Mouse (Mus musculus) lung, embryonic 16.5 days (tissue): ENCODE measurements around the gene Rplp0. TPM values are rescaled to one million over a fixed set of nuclear protein-coding genes. Genes with fewer than 3 reads are reported as not detected.

Source experiments
- ATAC-seq: fragments of 200-750 bp; cut with Nextera tagmentation; 2 replicates; pipeline ENCODE4 v1.8.0; 2017; ENCODE audit warnings: low read depth, mild to moderate bottlenecking, moderate library complexity
- H3K27ac ChIP-seq: fragments of 300-500 bp; sonication (generic); 2 replicates; pipeline ENCODE4 v1.5.1; 2014; ENCODE audit warnings: mild to moderate bottlenecking, control low read depth, low read length
- H3K27me3 ChIP-seq: fragments of 300-500 bp; sonication (generic); 2 replicates; pipeline ENCODE4 v1.6.1; 2014; ENCODE audit warnings: low read depth, low read length, mixed read lengths; ENCODE audit not compliant: control insufficient read depth, insufficient read depth
- H3K36me3 ChIP-seq: fragments of 300-500 bp; sonication (generic); 2 replicates; pipeline ENCODE4 v1.6.1; 2014; ENCODE audit warnings: low read length; ENCODE audit not compliant: control insufficient read depth, insufficient read depth
- H3K4me1 ChIP-seq: fragments of 300-500 bp; sonication (generic); replicated peaks from 2 replicates; pipeline ENCODE4 v1.6.1; 2014; ENCODE audit warnings: low read length, mixed read lengths; ENCODE audit not compliant: control insufficient read depth, insufficient read depth
- H3K4me2 ChIP-seq: fragments of 300-500 bp; sonication (generic); 2 replicates; pipeline ENCODE4 v1.6.1; 2014; ENCODE audit warnings: low read depth, low read length, control low read depth
- H3K4me3 ChIP-seq: fragments of 300-500 bp; sonication (generic); 2 replicates; pipeline ENCODE4 v1.5.1; 2014; ENCODE audit warnings: mild to moderate bottlenecking, low read length, control low read depth
- H3K9ac ChIP-seq: fragments of 300-500 bp; sonication (generic); 2 replicates; pipeline ENCODE4 v1.6.1; 2014; ENCODE audit warnings: low read length, control low read depth
- H3K9me3 ChIP-seq: fragments of 300-500 bp; sonication (generic); 2 replicates; pipeline ENCODE4 v1.6.1; 2016; ENCODE audit warnings: low read length; ENCODE audit not compliant: control insufficient read depth
- WGBS: fragments of 180-500 bp; shearing (Covaris S2); extraction: QIAGEN DNeasy Blood & Tissue Kit; methylation state at CpG from one replicate; pipeline ENCODE4 v1.1.7; 2014; 5-methylcytosine and 5-hydroxymethylcytosine counted together
- polyA plus RNA-seq: library from polyadenylated mRNA; unstranded; fragments of >200 nt; fragmentation: Nextera tagmentation; extraction: Ambion mirVana; gene quantifications from 2 replicates; pipeline ENCODE4 v1.2.1, GENCODE M21; 2015

Rplp0 gene
- polyA plus RNA-seq, 1 experiment from 2014 or later = 1,507 TPM

DNA sequence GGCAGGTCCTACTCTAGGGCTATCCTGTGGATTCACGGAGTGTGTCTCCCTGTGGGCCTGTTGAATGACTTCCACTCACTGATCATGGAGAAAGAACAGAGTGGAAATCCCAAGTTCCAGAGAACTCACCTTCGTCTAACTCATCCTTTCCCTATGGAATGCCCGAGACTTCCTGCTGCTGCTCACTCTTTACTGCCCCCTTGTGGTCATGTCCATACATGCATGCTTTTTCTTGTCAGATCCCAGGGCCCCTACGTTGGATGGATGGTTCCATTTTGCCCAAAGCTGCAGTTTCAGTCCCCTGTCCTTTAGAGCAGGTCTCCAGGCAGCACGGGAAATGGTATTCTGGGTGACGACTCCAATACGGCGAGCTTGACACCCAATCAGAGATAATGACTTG, 3.0 kb upstream of the Rplp0 start:
- Histone ChIP-seq H3K27ac (no peak overlapping the region), H3K4me3 (no peak overlapping the region), H3K9me3 (no peaks in the 10 kb centered on the region), H3K27me3 (no peaks in the 10 kb centered on the region), H3K4me2 (no peak overlapping the region), H3K4me1 (peaks cover 10% of the 10 kb centered on the region), H3K36me3 (peaks cover 28% of the 10 kb centered on the region), H3K9ac (no peak overlapping the region)
- ATAC-seq = no peak
- 7% methylated on average over 8 of the region's 8 CpGs for WGBS

DNA sequence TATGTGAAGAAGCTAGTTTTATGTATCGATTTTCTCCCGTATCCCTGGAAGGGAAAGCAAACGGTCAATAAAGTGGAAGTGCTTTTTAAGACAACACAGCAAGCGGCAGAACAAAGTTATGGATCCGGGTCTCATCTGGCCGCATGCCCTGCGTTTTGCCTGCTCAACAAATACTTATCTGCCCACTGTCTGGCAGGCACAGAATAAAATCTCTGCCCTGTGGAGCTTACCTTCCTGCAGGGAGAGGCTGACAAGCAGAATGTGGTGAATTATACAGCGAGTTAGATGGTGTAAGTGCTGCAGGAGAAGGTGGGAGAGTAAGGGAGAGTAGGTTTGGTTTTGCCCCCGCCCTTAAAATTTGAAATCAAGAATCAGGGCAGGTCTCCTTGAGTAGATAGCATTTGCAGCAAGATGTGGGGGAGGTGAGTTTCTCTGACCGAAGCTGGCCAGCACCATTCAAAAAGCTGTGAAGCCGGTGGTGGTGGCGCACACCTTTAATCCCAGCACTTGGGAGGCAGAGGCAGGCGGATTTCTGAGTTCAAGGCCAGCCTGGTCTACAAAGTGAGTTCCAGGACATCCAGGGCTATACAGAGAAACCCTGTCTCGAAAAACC, 979 bp upstream of the Rplp0 start:
- H3K36me3 ChIP-seq = peaks cover 37% of the 10 kb centered on the region
- no peak overlapping the region for H3K9ac ChIP-seq
- no peak overlapping the region for H3K4me3 ChIP-seq
- H3K4me2 ChIP-seq = no peak overlapping the region
- H3K27ac ChIP-seq = no peak overlapping the region
- WGBS = 92% methylated on average over 14 of the region's 14 CpGs
- peaks cover 12% of the 10 kb centered on the region for H3K4me1 ChIP-seq
- ATAC-seq = no peak
- H3K27me3 ChIP-seq = no peaks in the 10 kb centered on the region
- no peaks in the 10 kb centered on the region for H3K9me3 ChIP-seq

DNA sequence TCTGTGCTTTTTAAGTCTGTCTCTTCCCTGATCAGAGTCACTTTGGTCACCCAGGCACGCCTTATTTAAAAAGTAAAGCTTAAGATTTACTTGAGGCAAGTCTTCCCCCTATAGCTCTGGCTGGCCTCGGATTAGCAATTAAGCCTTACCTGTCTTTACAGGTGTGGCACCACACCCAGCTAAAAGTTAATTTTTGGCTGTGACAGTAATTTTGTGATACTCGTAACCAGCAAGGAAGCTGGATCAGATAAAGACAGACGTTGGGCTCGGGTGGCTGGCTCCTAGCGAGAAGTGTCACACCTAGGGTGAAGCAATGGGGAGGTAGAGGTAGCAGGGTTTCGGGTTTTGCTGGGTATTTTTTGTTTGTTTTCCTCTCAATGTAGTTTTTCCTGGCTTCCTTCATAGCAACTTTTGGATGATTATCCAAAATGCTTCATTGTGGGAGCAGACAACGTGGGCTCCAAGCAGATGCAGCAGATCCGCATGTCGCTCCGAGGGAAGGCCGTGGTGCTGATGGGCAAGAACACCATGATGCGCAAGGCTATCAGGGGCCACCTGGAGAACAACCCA, 1.2 kb downstream of the Rplp0 start:
- H3K36me3 ChIP-seq = peaks cover 29% of the 10 kb centered on the region
- WGBS = 27% methylated on average over 13 of the region's 13 CpGs
- H3K4me3 ChIP-seq = peak overlapping the region; percentile 88
- H3K4me1 ChIP-seq = peaks cover 17% of the 10 kb centered on the region
- ATAC-seq = no peak
- H3K9me3 ChIP-seq = no peaks in the 10 kb centered on the region
- H3K27ac ChIP-seq = 0 out of 2 replicates have a peak overlapping the region, but pooled peaks have one; percentile 31
- peak overlapping the region; percentile 98 for H3K9ac ChIP-seq
- peak overlapping the region; percentile 92 for H3K4me2 ChIP-seq
- H3K27me3 ChIP-seq = no peaks in the 10 kb centered on the region

DNA sequence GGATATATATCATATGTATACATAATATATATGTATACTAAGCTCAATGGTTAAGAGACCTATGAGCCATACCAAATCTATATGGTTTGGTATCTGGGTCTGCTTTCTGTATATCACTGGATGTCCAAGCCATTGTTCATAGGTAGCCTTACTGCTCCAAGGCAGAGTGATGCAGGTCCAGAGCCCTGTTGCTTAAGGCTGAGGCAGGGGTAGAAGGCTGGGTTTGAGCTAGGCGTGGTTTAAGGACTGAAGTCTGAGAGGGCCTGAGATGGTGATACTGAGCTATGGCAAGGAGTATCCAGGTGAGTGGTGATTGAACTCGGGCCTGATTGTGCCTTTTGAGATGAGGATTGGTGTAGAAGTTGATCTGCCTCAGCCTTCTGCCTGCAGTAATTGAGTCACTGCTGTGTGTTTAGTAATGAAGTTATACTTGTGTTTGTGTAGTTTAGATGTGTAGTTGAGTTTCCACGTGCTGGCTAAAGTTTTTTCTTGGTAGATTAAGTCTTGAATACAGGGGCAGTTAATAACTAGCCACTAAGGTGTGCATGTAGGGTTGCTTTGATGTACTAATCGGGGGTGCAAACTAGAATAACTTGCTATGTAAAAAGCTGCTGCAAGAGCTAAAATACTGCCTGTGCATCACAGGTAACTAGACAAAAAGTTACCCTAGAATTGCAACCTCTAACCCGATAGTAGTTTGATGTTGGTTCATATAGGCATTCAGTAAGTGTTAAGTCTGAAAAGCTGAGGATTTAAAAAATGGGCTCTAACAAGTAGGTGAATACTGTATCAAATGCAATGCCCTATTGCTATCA, 4.7 kb downstream of the Rplp0 start:
- 38% methylated on average over 5 of the region's 5 CpGs for WGBS
- Histone ChIP-seq H3K9me3 (no peaks in the 10 kb centered on the region), H3K36me3 (peaks cover 29% of the 10 kb centered on the region), H3K4me1 (peaks cover 32% of the 10 kb centered on the region), H3K9ac (peak overlapping the region; percentile 97), H3K27me3 (no peaks in the 10 kb centered on the region), H3K4me3 (no peak overlapping the region), H3K27ac (no peak overlapping the region; the same call in 1 of the 2 replicates), H3K4me2 (no peak overlapping the region)
- no peak for ATAC-seq

DNA sequence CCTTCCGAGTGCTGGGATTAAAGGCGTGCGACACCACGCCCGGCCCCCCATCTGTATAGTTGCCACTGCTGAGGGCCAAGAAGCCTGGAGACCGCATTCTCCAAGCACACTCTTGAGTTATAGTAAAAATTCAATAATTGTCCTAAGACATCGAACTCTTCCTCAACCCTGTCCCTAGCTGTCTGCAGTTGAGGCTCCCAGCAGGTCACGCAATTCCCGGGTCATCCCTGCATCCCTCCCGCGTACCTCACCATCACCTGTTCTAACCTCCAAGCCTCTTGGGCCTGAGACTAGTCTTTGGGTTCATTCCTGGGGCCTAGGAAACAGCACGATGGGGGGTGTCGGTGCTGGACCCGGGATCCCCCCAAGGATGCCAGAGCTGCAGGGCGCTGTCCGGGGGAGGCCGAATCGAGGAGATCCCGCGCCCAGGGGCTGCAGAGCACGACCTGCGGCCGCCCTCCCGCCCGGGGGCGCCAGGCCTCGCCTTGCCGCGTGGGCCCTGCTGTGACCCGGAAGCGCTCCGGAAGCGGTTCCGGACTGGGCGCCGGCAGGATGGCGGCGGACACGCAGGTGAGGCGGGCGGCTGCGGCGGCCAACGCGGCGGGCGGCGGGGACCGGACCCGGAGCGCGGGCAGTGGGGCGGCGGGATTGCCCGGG, 5.6 kb downstream of the Rplp0 start, which contains the start of gene Gcn1l1:
Gene Gcn1l1 (plus strand): TSS at position 518 of the 657 bp plus-strand sequence.
- no peaks in the 10 kb centered on the region for H3K27me3 ChIP-seq
- 3% methylated on average over 42 of the region's 55 CpGs for WGBS
- peak; percentile 90 for ATAC-seq
- peak within 1 kb of the TSS; percentile 74 for H3K4me2 ChIP-seq
- H3K4me1 ChIP-seq = peaks cover 36% of the 10 kb centered on the region
- peak within 1 kb of the TSS; percentile 89 for H3K4me3 ChIP-seq
- H3K27ac ChIP-seq = peak within 1 kb of the TSS; percentile 48
- no peaks in the 10 kb centered on the region for H3K9me3 ChIP-seq
- peaks cover 29% of the 10 kb centered on the region for H3K36me3 ChIP-seq
- peak within 1 kb of the TSS; percentile 97 for H3K9ac ChIP-seq

DNA sequence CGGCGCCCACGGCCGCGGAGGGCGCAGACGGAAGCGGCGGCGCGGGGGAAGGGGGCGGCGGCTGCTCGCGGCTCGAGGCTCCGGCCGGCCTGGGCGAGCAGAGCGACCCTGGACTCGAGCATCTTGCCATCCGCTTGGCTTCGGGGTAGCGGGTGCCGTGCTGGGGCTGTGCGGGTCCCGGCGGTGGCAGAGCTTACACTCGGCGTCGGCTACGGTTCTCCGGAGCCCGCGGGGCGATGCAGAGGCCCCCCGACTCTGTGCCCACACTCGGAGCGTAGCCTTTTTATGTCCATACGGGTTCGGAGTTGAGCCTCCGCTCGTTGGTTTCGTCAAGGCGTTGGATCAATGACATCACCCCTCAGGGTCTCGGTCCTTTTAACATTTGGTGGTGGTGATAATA, 6.1 kb downstream of the Rplp0 start:
- Histone ChIP-seq H3K27ac (peak overlapping the region; percentile 48), H3K4me2 (peak overlapping the region; percentile 74), H3K36me3 (peaks cover 28% of the 10 kb centered on the region), H3K9ac (peak overlapping the region; percentile 97), H3K9me3 (no peaks in the 10 kb centered on the region), H3K27me3 (no peaks in the 10 kb centered on the region), H3K4me1 (peaks cover 33% of the 10 kb centered on the region), H3K4me3 (peak overlapping the region; percentile 89)
- peak; percentile 30 for ATAC-seq
- WGBS = under 1% methylated on average over 33 of the region's 46 CpGs

DNA sequence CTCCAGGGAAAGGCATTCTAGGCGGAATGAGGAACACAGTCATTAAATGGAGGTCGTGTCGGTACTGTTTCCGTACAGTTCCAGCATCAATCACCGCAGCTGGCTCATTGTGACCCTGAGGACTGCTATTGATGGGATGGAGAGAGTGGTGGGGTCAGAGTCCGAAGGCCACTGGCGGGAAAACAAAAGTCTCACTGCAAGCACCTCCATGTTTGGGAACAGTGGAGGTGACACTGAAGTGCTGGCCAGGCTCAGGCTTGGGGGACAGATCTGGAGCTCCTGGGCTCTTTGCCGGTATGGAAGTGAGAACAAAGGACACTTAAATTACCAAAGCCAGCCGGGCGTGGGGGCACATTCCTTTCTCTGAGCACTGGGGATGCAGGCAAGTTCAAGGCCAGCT, 9.4 kb downstream of the Rplp0 start:
- peaks cover 3% of the 10 kb centered on the region; the same call in 1 of the 2 replicates for H3K36me3 ChIP-seq
- no peaks in the 10 kb centered on the region for H3K27me3 ChIP-seq
- ATAC-seq = no peak
- peak overlapping the region; percentile 69 for H3K27ac ChIP-seq
- H3K9me3 ChIP-seq = no peaks in the 10 kb centered on the region
- H3K4me1 ChIP-seq = peaks cover 24% of the 10 kb centered on the region
- no peak overlapping the region for H3K4me3 ChIP-seq
- H3K4me2 ChIP-seq = no peak overlapping the region; the same call in 1 of the 2 replicates
- 33% methylated on average over 10 of the region's 10 CpGs for WGBS
- no peak overlapping the region for H3K9ac ChIP-seq

DNA sequence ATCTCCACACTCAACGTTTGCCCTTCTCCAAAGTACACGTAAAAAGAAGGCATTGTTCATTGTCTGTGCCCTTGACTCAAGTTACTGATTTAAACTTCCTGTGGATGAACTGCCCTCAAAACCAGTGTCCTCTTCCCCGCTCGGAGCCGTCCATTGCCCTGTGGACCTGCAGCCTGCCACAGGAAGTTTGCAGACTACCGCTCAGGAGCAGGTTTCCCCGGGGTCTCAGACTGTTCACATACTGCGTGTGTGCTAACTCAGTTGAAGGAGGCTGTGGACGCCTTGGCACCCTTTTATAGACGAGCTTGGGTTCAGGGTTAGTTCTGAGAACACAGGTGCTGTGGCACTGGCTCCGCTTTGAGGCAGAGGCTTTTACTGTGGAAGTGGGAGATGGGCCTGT, 10.0 kb downstream of the Rplp0 start:
- no peaks in the 10 kb centered on the region for H3K36me3 ChIP-seq
- peaks cover 24% of the 10 kb centered on the region for H3K4me1 ChIP-seq
- no peak for ATAC-seq
- H3K9ac ChIP-seq = no peak overlapping the region
- no peak overlapping the region for H3K4me2 ChIP-seq
- H3K9me3 ChIP-seq = no peaks in the 10 kb centered on the region
- peak overlapping the region; percentile 69 for H3K27ac ChIP-seq
- H3K27me3 ChIP-seq = no peaks in the 10 kb centered on the region
- H3K4me3 ChIP-seq = no peak overlapping the region
- WGBS = 51% methylated on average over 11 of the region's 11 CpGs

DNA sequence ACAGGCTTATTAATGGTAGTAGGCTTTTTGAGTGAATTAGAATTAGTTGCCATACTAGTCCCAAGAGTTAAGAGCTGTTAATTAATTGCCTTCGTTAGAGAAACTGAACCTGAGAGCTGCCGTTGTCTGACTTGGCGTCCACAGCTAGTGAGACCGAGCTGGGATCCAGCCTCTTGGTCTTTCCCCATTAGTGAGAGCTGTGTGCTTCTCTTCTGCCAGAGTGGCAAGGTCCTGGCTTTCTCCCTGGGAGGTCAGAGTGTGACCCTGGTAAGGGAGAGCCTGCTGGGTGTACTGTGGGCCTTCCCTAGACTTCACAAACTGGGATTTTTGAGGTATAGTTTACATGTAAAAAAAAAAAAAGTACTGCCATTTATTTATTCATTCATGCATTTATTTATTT, 10.5 kb downstream of the Rplp0 start:
- Histone ChIP-seq H3K27ac (peak overlapping the region; percentile 69), H3K27me3 (no peaks in the 10 kb centered on the region), H3K36me3 (no peaks in the 10 kb centered on the region), H3K4me2 (no peak overlapping the region), H3K4me1 (peaks cover 22% of the 10 kb centered on the region), H3K9ac (no peak overlapping the region), H3K4me3 (no peak overlapping the region), H3K9me3 (no peaks in the 10 kb centered on the region)
- WGBS = 84% methylated on average over 4 of the region's 4 CpGs
- no peak for ATAC-seq
